Mouse (Mus musculus) right cerebral cortex, postnatal 10 days (tissue): Measurements from ENCODE around the gene Nfkbiz.

Experiments used
- DNase-seq, 2 experiments: peaks; one replicate each; pipeline ENCODE4 v3.0.0; 2021; ENCODE audit warnings: low spot score in 2 of 2

Nfkbiz gene

GRCm38 (mm10) chr16:55832617-55833016 lies 6.1 kb downstream of the Nfkbiz start:
- DNase-seq, result no peak

DNA sequence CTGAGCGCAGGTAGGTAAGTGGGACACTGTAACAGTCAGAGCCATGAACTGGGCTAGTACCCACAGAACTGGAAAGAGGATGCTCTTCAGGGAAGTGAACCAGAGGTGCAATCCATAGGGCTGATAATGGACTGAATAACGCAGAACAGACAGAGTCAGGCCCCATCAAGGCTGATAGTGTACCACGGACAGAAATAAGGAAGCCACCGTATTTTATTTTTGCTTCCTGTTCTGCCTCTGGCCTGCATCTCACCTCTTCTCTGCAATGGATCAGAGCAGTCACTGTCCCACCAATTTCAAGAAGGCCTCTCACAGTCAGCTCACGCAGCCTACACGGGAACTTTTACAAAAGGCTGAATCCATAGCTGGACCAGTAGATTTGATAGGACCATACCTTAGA lies 6.7 kb downstream of the Nfkbiz start:
- no peak for DNase-seq

DNA sequence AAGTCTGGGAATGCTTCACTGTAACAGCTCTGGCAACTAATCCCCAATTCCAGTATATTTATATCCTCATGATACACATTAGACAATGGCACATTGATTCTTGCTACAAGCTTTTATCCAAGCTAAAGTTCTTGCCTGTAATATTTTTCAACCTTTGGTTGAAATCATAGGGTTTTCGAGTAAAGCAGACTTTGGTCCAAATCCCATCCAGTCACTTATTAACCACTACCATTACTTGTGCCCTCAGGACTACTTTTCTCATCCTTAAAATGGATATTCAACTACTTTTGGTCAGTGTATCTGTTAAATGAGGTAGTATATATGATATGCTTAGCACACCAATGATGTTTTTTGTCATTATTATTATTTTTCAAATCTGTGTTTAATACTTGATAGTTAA lies 7.2 kb downstream of the Nfkbiz start:
- no peak for DNase-seq

DNA sequence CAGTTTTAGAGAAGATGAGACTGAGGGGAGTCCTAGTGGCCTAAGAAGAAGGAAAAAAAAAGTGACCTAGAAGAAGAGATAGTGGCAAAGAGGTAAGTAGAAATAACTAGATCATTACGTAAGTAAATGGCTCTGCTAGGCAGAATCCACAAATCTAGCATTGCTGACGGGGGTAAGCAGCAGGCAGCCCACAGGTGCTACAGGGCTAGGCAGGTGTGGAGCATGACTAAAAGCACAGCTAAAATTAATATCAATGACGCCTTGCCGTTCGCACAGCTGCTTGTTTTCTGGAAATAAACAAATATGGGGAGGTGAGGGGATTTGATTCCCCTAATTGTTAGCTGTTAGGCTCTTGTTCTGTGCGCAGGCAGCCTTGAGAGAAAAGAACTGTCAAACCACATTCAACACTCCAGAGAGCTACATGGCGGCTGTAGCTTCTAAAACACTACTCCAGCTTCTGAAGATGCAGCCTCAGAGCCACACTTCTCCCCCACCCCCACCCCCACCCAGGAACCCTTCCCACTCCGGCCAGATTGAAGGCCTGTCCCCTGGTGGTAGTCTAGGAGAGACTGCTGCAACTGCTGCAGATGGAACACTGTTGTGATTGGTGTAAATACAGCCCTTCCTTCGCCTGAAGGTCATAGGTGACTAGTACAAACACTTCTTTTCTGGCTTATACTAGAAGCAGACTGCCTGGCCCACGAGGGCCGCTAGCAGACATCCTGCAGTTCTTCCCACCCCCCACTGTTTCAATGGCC lies 15.1 kb downstream of the Nfkbiz start:
- DNase-seq, result no peak

- DNase-seq, result no peak
Measured at GRCm38 (mm10) chr16:55822741-55823397, 15.8 kb downstream of the Nfkbiz start.

GRCm38 (mm10) chr16:55821997-55822740 lies 16.5 kb downstream of the Nfkbiz start:
- DNase-seq, result peak; percentile 85 to 87

DNA sequence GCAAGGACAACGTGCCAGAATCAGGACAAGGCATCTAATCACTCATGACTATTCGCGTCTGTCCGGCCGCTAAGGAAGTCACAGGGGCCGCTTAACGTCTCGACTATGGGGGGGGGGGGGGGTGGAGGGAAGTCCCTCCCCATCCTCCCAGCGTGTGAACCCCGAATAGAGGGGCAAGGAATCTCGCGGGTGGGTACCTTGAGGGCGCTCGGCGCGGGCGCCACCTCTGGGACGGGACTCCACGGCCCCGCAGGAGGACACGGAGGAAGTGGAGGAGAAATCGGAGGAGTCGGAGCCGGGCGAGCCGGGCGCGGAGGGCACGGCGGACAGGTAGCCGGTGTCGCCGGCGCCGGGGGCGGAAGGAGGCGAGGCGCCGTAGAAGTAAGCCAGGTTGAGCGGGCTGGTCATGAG lies 17.1 kb downstream of the Nfkbiz start:
- no peak for DNase-seq

DNA sequence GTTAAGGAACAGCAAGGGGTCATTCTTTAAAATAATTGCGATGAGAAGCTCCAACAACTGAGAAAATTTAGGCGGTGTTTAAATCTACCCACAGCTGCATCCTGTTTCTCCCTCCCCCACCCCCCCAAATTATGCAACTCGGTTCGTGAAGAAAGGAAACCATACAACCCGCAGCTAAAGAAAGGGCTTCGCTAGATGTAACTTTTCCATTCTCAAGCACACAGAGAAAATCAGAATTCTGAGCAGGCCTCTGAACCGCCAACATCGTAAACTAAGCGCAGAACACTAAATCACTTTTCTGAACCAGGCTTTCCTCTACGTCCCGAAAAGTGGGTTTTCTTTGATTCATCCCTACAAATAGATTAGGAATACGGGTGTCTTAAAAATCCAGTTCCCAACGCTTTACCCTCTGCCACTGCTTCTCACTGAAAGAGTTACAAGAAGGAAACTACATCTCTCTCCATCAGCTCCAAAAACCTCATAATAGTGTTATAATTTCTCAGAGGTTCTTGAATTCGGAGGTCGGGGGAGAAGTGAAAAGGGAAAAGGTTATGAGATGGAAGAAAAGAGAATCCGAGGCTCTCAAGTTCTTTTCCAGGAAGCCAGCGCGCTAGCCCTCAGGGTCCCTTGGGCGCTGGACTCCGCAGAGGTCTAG lies 17.7 kb downstream of the Nfkbiz start:
- no peak for DNase-seq

DNA sequence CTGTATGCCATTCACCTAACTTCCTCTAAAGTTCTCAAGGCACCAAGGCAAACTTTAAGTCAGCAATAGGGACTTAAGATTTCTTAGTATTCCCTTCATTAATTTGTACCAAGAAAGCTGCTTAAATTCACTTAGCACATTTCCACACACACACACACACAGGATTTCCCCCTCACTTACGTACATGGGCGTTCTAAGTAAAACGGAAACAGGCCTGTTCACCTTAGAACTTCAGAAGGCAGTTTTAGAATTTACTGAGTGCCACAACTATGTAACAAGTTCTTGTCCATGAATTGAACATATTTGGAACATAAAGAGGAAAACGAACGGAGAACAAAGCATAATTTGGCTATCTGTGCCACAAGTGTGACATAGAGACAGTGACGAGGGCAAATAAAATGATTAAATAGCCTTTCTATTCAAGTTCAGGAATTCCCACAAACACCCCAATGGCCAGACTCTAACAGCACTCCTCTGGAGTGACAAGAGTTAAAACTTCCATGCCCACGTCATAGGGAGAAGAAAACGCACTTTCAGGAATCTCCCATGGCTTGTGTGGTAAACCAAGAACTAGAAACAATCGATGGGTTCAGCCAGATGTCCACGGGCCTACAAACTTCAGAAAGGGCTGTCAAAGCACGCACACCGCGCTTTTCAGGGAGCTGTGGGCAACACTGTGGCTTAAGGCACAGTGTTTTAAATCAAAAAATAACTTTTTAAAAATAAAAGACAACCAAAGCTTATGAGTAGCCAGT lies 18.4 kb downstream of the Nfkbiz start:
- no peak for DNase-seq

- no peak for DNase-seq
Measured at GRCm38 (mm10) chr16:55819186-55819861, 19.4 kb downstream of the Nfkbiz start.

DNA sequence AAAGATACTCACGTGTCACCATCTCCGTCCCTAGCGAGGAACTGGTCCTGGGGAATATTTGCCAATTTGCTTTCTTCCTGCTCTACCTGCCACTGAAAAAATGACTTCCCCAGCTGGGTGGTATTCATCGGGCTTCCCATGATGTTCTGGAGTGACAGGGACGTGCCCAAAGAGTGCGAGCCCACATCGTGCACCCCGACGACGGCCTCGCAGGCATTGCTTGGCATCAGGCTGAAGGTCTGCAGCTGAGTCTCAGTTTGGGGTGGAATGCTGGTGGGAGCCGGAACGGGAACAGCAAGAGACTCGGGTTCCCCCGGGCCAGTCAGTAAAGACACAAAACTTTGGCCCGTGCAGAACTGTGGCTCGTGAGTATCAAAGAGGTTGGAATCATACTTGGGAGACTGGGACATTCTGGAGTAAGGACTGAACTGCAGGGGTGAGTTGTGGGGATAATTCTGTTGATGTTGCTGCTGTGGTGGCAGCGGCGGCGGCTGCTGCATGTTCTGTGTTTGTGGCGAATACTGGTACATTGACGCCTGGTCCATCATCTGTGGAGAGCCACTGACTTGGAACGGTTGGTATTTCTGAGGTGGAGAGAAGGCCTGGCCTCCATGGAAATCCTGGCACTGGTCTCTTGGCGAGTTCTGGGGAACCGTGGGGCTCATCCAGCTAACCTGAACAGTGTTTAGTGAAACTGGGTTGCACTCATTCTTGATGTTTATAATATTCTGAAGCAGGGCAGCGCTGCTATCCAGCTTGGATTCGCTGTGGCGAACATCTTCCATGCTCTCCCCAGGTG lies 20.8 kb downstream of the Nfkbiz start:
- no peak for DNase-seq

DNA sequence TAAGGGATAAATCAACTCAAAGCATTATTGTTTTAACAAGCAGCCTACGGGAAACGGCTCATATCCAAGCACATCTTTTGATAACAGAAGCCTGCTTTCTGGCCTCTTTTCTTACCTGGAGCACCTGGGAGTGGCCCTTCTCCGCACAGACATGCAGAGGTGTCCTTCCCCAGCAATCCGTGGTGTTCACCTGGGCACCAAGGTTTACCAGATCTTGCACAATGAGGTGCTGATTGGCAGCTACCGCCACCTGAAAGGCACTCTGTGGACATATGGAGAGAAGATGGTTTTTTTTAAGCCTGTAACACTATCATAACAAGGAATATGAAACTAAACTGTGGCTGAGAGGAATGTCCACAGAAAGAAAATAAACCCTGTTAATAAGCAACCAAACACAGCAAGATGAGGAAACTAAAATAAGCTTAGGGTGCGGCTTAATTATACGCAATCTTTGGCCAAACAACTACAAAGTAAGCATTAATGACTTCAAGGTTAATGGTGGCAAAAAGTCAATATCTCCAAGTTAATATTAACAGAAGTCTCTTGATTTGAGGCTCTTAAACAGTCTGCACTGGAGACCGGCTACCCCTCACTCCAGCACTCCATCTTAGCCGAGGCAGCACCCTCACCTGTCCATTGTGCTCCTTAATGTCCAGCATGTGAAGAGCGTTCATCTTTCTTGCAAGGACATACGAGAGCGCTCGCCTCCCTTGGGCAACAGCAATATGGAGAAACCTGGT lies 22.3 kb downstream of the Nfkbiz start:
- no peak for DNase-seq

DNA sequence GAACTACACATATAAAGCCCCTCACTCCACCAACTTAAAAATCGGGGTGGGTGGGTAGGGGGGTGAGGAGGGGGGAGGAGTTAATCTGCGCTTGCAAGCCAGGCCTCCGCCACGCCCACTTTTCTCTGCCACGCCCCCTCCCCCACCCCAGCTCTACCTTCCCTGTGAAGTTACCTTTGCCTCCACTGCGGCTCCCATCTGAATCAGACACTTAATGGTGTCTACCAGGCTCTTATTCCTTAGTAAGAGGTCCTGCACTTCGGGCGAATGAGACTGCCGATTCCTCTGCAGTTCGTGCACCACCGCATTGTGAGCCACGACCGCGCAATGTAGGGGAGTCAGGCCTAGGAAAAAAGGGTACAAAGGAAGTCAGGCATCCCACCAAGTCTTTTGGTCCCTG lies 23.2 kb downstream of the Nfkbiz start:
- no peak for DNase-seq

- DNase-seq, result no peak
Measured at GRCm38 (mm10) chr16:55814686-55815085, 24.0 kb downstream of the Nfkbiz start.

GRCm38 (mm10) chr16:55813916-55814315 lies 24.8 kb downstream of the Nfkbiz start:
- peak in 1 of 2 experiments; percentile 35 for DNase-seq

DNA sequence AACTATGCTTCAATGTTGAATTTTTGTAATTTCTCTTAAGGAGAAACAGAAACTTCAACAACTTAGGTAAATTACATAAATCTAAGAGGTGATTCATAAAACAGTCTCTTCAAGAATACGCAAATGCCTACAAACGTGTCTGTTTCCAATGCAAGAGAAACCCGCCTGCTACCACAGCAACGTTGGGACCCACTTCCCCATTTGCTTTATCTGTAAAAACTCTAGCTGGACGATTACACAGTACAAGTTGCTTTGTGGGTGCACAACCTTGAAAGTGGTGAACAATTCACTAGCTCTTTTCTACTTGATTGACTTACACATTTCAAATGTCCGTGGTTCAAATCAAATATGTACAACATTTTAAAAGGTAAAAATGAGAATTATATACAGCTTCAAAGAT lies 26.9 kb downstream of the Nfkbiz start:
- no peak for DNase-seq

GRCm38 (mm10) chr16:55809779-55810514 lies 28.8 kb downstream of the Nfkbiz start:
- no peak for DNase-seq

DNA sequence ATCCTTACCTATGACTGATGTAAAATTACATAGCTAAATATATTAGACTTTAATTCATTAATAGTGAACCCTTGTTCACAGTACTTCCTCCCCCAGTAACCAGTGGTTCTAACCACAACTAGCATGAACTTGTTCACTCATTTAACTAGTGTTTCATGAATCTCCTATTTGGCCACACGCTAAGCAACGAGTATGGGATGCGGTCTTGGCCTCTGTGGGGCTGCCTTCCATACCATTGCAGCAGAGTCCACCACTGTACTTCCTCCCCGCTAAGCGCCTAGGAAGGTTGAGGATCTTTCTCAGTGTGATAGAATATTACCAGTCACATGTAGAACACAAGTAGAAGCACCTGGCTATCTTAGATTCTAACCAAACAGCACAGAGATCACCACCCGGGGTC lies 29.4 kb downstream of the Nfkbiz start:
- DNase-seq, result no peak

DNA sequence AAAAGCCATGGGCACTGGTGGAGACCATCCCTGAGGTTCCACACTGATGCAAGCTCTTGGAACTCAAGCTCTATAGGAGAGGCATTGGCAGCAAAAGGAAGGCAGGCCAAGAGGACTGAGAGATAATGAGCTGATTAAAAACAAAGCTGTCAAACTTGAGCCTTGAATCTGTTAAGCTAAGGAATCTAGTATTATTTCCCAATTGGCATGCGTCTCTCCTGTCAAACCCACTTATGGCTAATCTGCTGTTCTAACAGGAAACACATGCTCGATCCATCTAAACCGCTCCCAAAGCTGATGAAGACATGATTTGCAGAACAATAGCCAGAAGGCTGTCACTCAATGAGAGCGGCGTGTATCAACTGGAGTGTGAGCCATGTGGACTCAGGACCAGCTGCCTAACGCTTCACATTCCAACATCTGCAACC lies 31.2 kb downstream of the Nfkbiz start:
- DNase-seq, result no peak
